Mouse (Mus musculus) right cerebral cortex, postnatal 36 days (tissue): ENCODE measurements around the gene Prpsap1.

Experiments
- DNase-seq, 2 experiments: peaks; one replicate each; pipeline ENCODE4 v3.0.0; 2022; ENCODE audit warnings: low spot score in 2 of 2, mixed read lengths in 1 of 2

The Prpsap1 gene

GRCm38 (mm10) chr11:116493795-116494252 lies at the start of gene Prpsap1:
Gene Prpsap1, minus strand, starts transcription at chr11:116494202.
- DNase-seq = no peak

GRCm38 (mm10) chr11:116543110-116543509 lies 49.1 kb upstream of the Prpsap1 start:
- peak in 1 of 2 experiments; percentile 54 for DNase-seq

GRCm38 (mm10) chr11:116541183-116541582 lies 47.2 kb upstream of the Prpsap1 start:
- no peak for DNase-seq

- DNase-seq = no peak
Observed at GRCm38 (mm10) chr11:116538142-116538735, 44.2 kb upstream of the Prpsap1 start.

- DNase-seq = no peak
Observed at GRCm38 (mm10) chr11:116537388-116537787, 43.4 kb upstream of the Prpsap1 start.

- no peak for DNase-seq
Observed at GRCm38 (mm10) chr11:116536685-116537084, 42.7 kb upstream of the Prpsap1 start.

- no peak for DNase-seq
Observed at GRCm38 (mm10) chr11:116534154-116534865, 40.3 kb upstream of the Prpsap1 start.

- no peak for DNase-seq
Observed at GRCm38 (mm10) chr11:116533341-116534153, 39.5 kb upstream of the Prpsap1 start.

- DNase-seq = no peak
Observed at GRCm38 (mm10) chr11:116532810-116533338, 38.9 kb upstream of the Prpsap1 start.

GRCm38 (mm10) chr11:116532262-116532809 lies 38.3 kb upstream of the Prpsap1 start:
- DNase-seq = no peak

GRCm38 (mm10) chr11:116531371-116532191 lies 37.6 kb upstream of the Prpsap1 start:
- DNase-seq = no peak

GRCm38 (mm10) chr11:116530187-116531147 lies 36.5 kb upstream of the Prpsap1 start, which contains the start of gene Sphk1:
Gene Sphk1, plus strand, starts transcription at chr11:116530925.
- DNase-seq = no peak

GRCm38 (mm10) chr11:116528636-116529320 lies 34.8 kb upstream of the Prpsap1 start:
- DNase-seq = no peak

- no peak for DNase-seq
Observed at GRCm38 (mm10) chr11:116523699-116524189, 29.7 kb upstream of the Prpsap1 start.

- DNase-seq = no peak
Observed at GRCm38 (mm10) chr11:116522886-116523698, 29.1 kb upstream of the Prpsap1 start.

- no peak for DNase-seq
Observed at GRCm38 (mm10) chr11:116522046-116522445, 28.0 kb upstream of the Prpsap1 start.

- DNase-seq = no peak
Observed at GRCm38 (mm10) chr11:116521143-116521542, 27.1 kb upstream of the Prpsap1 start.

GRCm38 (mm10) chr11:116518482-116518881 lies 24.5 kb upstream of the Prpsap1 start:
- no peak for DNase-seq
